Mouse (Mus musculus) liver, postnatal 0 days (tissue): ENCODE results near the gene Tax1bp3.

Experiments used
- CTCF ChIP-seq: sonication (generic); IDR thresholded peaks from 2 replicates; pipeline ENCODE4 v1.5.1; 2016; ENCODE audit warnings: antibody characterized with exemption, low read depth
- EP300 ChIP-seq: IDR thresholded peaks from 2 replicates; pipeline ENCODE4 v1.6.1; 2016; ENCODE audit warnings: antibody characterized with exemption, low read depth, mild to moderate bottlenecking

DNA sequence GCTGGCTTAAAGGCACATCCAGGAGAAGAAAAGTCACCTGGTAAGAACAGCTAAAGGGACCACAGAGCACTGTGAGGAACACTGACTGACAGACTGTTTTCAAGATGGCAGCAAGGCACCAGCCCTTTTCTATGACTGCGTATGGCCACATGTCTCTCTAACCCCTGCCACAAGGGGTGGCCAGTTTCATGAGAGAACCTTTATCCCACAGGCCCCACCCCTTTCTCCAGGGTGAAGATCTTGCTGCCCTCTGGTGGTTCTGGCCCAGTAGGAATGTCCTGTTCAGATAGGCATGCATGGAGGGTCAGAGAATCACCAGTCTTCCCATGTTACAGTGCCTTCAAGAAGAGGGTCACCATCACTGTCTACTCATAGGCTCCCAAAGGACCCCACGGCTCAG is 47.1 kb downstream of the Tax1bp3 start:
- TF ChIP-seq CTCF = peak; percentile 62
- no peak for TF ChIP-seq EP300
